Comparison of ENCODE assay signal across 9 mouse cellular contexts in the genomic region with DNA sequence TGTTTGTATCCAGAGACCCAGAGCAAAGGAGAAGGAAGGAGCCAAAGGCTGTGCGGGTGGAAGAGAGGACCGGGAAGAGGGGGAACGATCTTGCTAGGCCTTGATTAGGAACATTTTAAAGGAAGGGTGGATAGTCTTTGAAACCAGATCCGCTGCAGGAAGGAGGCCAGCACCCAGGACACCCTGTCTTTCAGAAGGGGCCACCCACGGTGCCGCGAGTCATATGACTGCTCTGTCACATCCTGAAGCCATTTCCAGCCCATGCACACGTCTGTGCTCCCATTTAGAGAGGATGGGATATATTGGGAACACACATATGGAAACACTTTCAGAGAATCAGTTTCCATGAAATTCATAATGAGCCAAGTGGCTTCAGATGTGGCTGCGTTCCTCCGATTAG.
A peak's percentile ranks its signal among the peaks of the same experiment; 100 is the strongest.
DNase-seq lines count a peak whose midpoint lies in the region; TF ChIP-seq lines count a peak whose summit lies in the region.
"Had no signal": no experiment of that assay in that cellular context is flagged by ENCODE, and none has a peak within 500 bp of the region (broad histone marks: within the 10 kb centered on the region; RNA-seq: fewer than 3 reads in every experiment).

No protein-coding gene starts in this region.

- 85% methylated on average over 10 of the region's 10 CpGs for WGBS in thymus, adult 2 months

- no peak overlapping the region for H3K27ac ChIP-seq in thymus, adult 2 months (ENCODE audit: control insufficient read depth, insufficient read depth, low read length)

- DNase-seq in ovary, postnatal 36 days (ENCODE audit: low spot score), result peak; percentile 13
- no peak for DNase-seq in ovary, postnatal 14 days (ENCODE audit: low spot score)
- DNase-seq in forelimb bud, embryonic 11.5 days (ENCODE audit: low read depth, low spot score), result peak; percentile 59
- peak; percentile 29 to 32 for DNase-seq in heart, postnatal 36 days
- DNase-seq in layer of hippocampus, postnatal 10 days (ENCODE audit: low spot score in 2 of 2), result peak; percentile 37 to 60
- peak; percentile 46 for DNase-seq in neural tube, embryonic 10.5 days (ENCODE audit: extremely low spot score, low spot score)
- DNase-seq in spleen, postnatal 10 days (ENCODE audit: low spot score in 2 of 2), result no peak
- DNase-seq in thymus, adult 2 months, result no peak

- H3K27me3 ChIP-seq in thymus, adult 2 months (ENCODE audit: control insufficient read depth, insufficient read depth, low read length), result no peaks in the 10 kb centered on the region
- H3K27me3 ChIP-seq: Patski had no signal

- no peak for TF ChIP-seq POLR2A in thymus, adult 2 months (IDR thresholded peaks at IDR 0.05; ENCODE audit: control insufficient read depth, extremely low read depth, insufficient read depth, low read length, poor library complexity)

- no peaks in the 10 kb centered on the region for H3K36me3 ChIP-seq in thymus, adult 2 months (ENCODE audit: control insufficient read depth, insufficient read depth, low read length)

- peaks cover 5% of the 10 kb centered on the region for H3K4me1 ChIP-seq in thymus, adult 2 months (replicated peaks; ENCODE audit: control insufficient read depth, insufficient read depth, low read length)

- intact Hi-C loops in heart, postnatal 36 days (cut with DNase I), result no loop called here

- TF ChIP-seq CTCF in thymus, adult 2 months (IDR thresholded peaks at IDR 0.05; ENCODE audit: borderline replicate concordance, control insufficient read depth, extremely low read depth, insufficient read depth, low read length, poor library complexity), result no peak

- H3K4me3 ChIP-seq in thymus, adult 2 months (ENCODE audit: control insufficient read depth, insufficient read depth, low read length), result no peak overlapping the region

Comparison
In these comparisons a context has a peak if more than half of its experiments do, and no peak if none do; other contexts are left out.
1. DNase-seq: peak in ovary, postnatal 36 days (single experiment), forelimb bud, embryonic 11.5 days (single experiment), heart, postnatal 36 days (2 of 2), layer of hippocampus, postnatal 10 days (2 of 2) and neural tube, embryonic 10.5 days (single experiment); none in ovary, postnatal 14 days (single experiment), spleen, postnatal 10 days (0 of 2) and thymus, adult 2 months (single experiment).